In the genomic region with DNA sequence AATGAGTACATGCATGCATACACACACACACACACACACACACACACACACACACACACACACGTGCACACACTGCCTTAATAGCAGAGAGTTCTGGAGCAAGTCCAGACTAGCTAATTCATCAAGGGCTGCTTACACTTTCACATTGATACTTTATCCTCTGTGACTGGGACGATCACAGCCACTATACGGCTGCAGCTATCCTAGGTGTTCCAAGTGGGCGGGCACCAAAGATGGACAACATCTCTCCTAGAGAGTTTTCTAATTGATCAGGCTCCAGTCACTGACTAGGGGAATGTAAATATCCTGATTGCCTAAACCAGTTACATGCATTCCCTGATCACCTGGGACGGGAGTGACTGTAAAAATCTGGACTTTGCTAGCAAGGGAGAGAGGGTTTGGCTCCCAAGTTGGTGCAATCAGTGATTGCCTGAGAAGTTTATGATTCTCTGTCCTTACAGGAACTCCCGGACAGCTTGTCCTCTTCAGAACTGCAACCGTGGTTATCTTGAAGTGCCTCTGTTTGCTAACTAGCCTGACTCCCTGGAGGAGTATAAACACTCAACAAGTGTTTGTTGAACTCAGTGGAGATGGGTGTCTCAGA, we compare ENCODE assay signal across 12 mouse cellular contexts.
"Had no signal": no experiment of that assay in that cellular context is flagged by ENCODE, and none has a peak within 500 bp of the region (broad histone marks: within the 10 kb centered on the region; RNA-seq: fewer than 3 reads in every experiment).

No protein-coding gene starts in this region.

- H3K9me3 ChIP-seq: limb, embryonic 10.5 days; midbrain, embryonic 10.5 days; neural tube, embryonic 12.5 days had no signal

- H3K36me3 ChIP-seq: limb, embryonic 10.5 days; midbrain, embryonic 10.5 days; neural tube, embryonic 12.5 days had no signal

- H3K4me1 ChIP-seq: midbrain, embryonic 10.5 days; neural tube, embryonic 12.5 days had no signal

- H3K4me2 ChIP-seq: neural tube, embryonic 12.5 days had no signal

- H3K4me3 ChIP-seq: limb, embryonic 10.5 days; midbrain, embryonic 10.5 days; neural tube, embryonic 12.5 days had no signal

- H3K9ac ChIP-seq: neural tube, embryonic 12.5 days had no signal

- H3K27ac ChIP-seq: limb, embryonic 10.5 days; midbrain, embryonic 10.5 days; neural tube, embryonic 12.5 days had no signal

- DNase-seq: kidney, adult 11 months; kidney, adult 9 months; kidney, postnatal 10 days; lung, adult 2 months; lung, postnatal 14 days; midbrain, embryonic 14.5 days; spleen, adult 18-20 months; thymus, adult 2 months; thymus, postnatal 25 days had no signal

- H3K27me3 ChIP-seq: neural tube, embryonic 12.5 days had no signal
